Mouse (Mus musculus) forebrain, embryonic 14.5 days (tissue): ENCODE data around the gene Nr1h2. TPM values are rescaled to one million over a fixed set of nuclear protein-coding genes. Genes with fewer than 3 reads are reported as not detected.

Experiments used
- ATAC-seq: fragments of 200-750 bp; cut with Nextera tagmentation; 2 replicates; pipeline ENCODE4 v1.8.0; 2017; ENCODE audit warnings: mild to moderate bottlenecking, moderate library complexity
- DNase-seq: peaks from one replicate; pipeline ENCODE4 v3.0.0-alpha.2; 2015; ENCODE audit warnings: low spot score
- H3K27ac ChIP-seq: fragments of 300-500 bp; sonication (generic); 2 replicates; pipeline ENCODE4 v1.5.1; 2014; ENCODE audit warnings: low read depth, mild to moderate bottlenecking, control low read depth, low read length, moderate library complexity
- H3K27me3 ChIP-seq: fragments of 300-500 bp; sonication (generic); replicated peaks from 2 replicates; pipeline ENCODE4 v1.6.1; 2014; ENCODE audit warnings: low read length, control low read depth, mixed read lengths; ENCODE audit not compliant: control insufficient read depth, insufficient read depth
- H3K36me3 ChIP-seq: fragments of 300-500 bp; sonication (generic); 2 replicates; pipeline ENCODE4 v1.6.1; 2014; ENCODE audit warnings: low read length, control low read depth; ENCODE audit not compliant: control insufficient read depth, insufficient read depth
- H3K4me1 ChIP-seq: fragments of 300-500 bp; sonication (generic); 2 replicates; pipeline ENCODE4 v1.6.1; 2014; ENCODE audit warnings: antibody characterized with exemption, low read length, control low read depth; ENCODE audit not compliant: control insufficient read depth, insufficient read depth
- H3K4me2 ChIP-seq: fragments of 300-500 bp; sonication (generic); 2 replicates; pipeline ENCODE4 v1.6.1; 2014; ENCODE audit warnings: mild to moderate bottlenecking, control low read depth, low read length
- H3K4me3 ChIP-seq: fragments of 300-500 bp; sonication (generic); 2 replicates; pipeline ENCODE4 v1.5.1; 2014; ENCODE audit warnings: low read depth, low read length, control low read depth
- H3K9ac ChIP-seq: fragments of 300-500 bp; sonication (generic); 2 replicates; pipeline ENCODE4 v1.6.1; 2014; ENCODE audit warnings: mild to moderate bottlenecking, low read length, control low read depth, moderate library complexity
- H3K9me3 ChIP-seq: fragments of 300-500 bp; sonication (generic); replicated peaks from 2 replicates; pipeline ENCODE4 v1.6.1; 2016; ENCODE audit warnings: low read length, control low read depth, mixed read lengths; ENCODE audit not compliant: control insufficient read depth
- WGBS: fragments of 180-500 bp; shearing (Covaris S2); extraction: QIAGEN DNeasy Blood & Tissue Kit; methylation state at CpG from one replicate; pipeline ENCODE4 v1.1.7; 2014; 5-methylcytosine and 5-hydroxymethylcytosine counted together
- polyA plus RNA-seq: library from polyadenylated mRNA; unstranded; fragments of >200 nt; fragmentation: Nextera tagmentation; extraction: Ambion mirVana; gene quantifications from 2 replicates; pipeline ENCODE4 v1.2.1, GENCODE M21; 2014

Gene Nr1h2
- 72.6 and 78.2 TPM in 2 replicates for polyA plus RNA-seq

- Histone ChIP-seq H3K27ac (peak within 1 kb of the TSS; percentile 88), H3K9me3 (no peaks in the 10 kb centered on the region), H3K27me3 (no peaks in the 10 kb centered on the region), H3K36me3 (peaks cover 31% of the 10 kb centered on the region), H3K9ac (peak within 1 kb of the TSS; percentile 48), H3K4me2 (peak within 1 kb of the TSS; percentile 74), H3K4me1 (peaks cover 4% of the 10 kb centered on the region), H3K4me3 (peak within 1 kb of the TSS; percentile 83)
- under 1% methylated on average over 22 of the region's 22 CpGs for WGBS
- peak; percentile 97 for DNase-seq
- ATAC-seq: peak; percentile 84
These were observed at the start of gene Nr1h2 for GRCm38 (mm10) chr7:44553826-44554225. Nr1h2 (minus strand) TSS chr7:44553951.

DNA sequence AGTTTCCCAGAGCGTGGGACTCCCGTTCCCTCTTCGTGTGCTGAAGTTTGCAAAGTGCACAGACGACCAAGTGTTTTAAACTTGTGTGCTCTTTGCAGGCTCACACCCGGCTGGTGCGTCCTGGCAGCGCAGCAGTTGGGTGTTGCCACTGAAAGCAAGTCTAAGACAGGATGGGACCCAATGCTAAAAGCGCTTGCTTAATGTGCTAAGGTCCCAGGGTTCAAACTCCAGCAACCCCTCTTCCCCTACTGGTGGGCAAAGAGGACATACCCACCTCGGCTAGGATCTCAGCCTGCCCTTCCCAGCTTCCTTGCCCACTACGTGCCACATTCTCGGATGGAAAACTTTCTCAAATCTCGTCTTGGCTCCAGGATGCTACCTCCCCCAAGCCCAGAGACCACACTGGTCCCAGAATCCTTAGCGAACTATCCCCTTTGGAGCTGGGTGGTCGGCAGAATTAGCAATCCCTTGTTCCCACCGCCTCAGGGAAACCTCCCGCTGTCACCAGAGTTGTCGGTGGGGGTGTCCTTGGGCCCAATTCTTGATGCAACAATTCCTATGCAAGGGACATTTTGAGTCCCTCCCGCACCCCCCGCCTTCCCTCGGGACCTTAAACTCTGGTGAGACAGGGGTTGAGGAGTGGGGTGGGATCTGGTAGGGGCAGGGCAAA lies 49.6 kb upstream of the Nr1h2 start:
- Histone ChIP-seq H3K36me3 (no peaks in the 10 kb centered on the region), H3K9me3 (no peaks in the 10 kb centered on the region), H3K4me2 (no peak overlapping the region), H3K9ac (no peak overlapping the region), H3K4me3 (no peak overlapping the region), H3K27ac (no peak overlapping the region), H3K27me3 (peaks cover 36% of the 10 kb centered on the region), H3K4me1 (peaks cover 4% of the 10 kb centered on the region; the same call in 1 of the 2 replicates)
- WGBS: 2% methylated on average over 20 of the region's 20 CpGs
- ATAC-seq (no peak), DNase-seq (no peak)

DNA sequence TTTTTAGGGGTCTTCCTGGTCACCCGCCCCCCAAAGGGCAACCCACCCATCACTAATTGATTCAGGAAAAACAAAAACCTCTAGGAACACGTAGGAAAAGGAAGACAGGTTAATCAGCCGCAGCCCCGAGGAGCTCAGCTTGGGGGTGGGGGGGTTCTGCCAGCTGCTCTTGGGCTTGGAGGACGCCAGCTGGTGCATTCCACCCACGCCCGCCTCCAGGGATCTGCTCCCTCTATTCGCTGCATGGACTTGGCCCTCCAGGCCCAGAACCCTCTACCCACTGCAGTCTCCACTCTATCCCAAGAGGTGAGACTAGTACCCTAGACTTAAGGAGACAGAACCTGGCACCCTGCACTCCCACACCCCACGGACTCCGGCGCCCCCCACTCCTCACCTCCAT lies 48.7 kb upstream of the Nr1h2 start:
- peak; percentile 37 for ATAC-seq
- peaks cover 35% of the 10 kb centered on the region for H3K27me3 ChIP-seq
- WGBS: 21% methylated on average over 11 of the region's 11 CpGs

GRCm38 (mm10) chr7:44601646-44602045 lies 47.9 kb upstream of the Nr1h2 start:
- ATAC-seq (no peak), DNase-seq (no peak)
- Histone ChIP-seq H3K4me2 (no peak overlapping the region), H3K4me1 (peaks cover 4% of the 10 kb centered on the region; the same call in 1 of the 2 replicates), H3K36me3 (no peaks in the 10 kb centered on the region), H3K4me3 (no peak overlapping the region), H3K9me3 (no peaks in the 10 kb centered on the region), H3K27ac (no peak overlapping the region), H3K27me3 (peaks cover 28% of the 10 kb centered on the region), H3K9ac (peak overlapping the region; percentile 21; the same call in 1 of the 2 replicates)
- 13% methylated on average over 19 of the region's 19 CpGs for WGBS

More for the DNA sequence above, 48.7 kb upstream of the Nr1h2 start:
- Histone ChIP-seq H3K4me1 (peaks cover 4% of the 10 kb centered on the region; the same call in 1 of the 2 replicates), H3K36me3 (no peaks in the 10 kb centered on the region), H3K4me3 (no peak overlapping the region), H3K9me3 (no peaks in the 10 kb centered on the region), H3K27ac (no peak overlapping the region), H3K4me2 (peak overlapping the region; percentile 8; the same call in 1 of the 2 replicates), H3K9ac (no peak overlapping the region)
- DNase-seq: peak; percentile 61

- DNase-seq (no peak), ATAC-seq (no peak)
- no peaks in the 10 kb centered on the region for H3K36me3 ChIP-seq
- H3K27ac ChIP-seq: no peak overlapping the region
- no peak overlapping the region for H3K9ac ChIP-seq
- WGBS: 84% methylated on average over 9 of the region's 10 CpGs
- H3K9me3 ChIP-seq: no peaks in the 10 kb centered on the region
- peaks cover 4% of the 10 kb centered on the region; the same call in 1 of the 2 replicates for H3K4me1 ChIP-seq
- H3K4me2 ChIP-seq: no peak overlapping the region
- H3K27me3 ChIP-seq: peaks cover 20% of the 10 kb centered on the region; the same call in 1 of the 2 replicates
- no peak overlapping the region for H3K4me3 ChIP-seq
These were observed 47.0 kb upstream of the Nr1h2 start for GRCm38 (mm10) chr7:44600691-44601262.

DNA sequence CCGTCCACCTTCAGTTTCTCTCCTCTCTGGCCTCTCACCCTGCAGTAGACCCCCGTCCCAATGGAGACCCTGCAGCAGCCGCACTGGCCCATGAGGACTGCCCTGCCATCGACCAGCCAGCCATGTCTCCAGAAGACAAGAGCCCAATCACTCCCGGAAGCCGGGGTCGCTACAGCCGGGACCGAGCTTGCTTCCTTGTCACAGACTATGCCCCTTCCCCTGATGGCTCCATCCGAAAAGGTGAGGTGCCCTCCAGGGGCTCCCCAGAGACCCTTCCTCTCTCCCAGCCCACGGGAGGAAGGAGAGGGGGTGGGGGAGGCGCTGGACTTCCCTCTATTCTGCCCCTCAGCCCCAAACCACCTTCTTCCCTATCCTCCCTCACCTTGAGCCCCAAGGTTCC lies 44.6 kb upstream of the Nr1h2 start:
- no peaks in the 10 kb centered on the region for H3K9me3 ChIP-seq
- H3K4me1 ChIP-seq: peaks cover 15% of the 10 kb centered on the region; the same call in 1 of the 2 replicates
- peaks cover 15% of the 10 kb centered on the region for H3K27me3 ChIP-seq
- DNase-seq (no peak), ATAC-seq (no peak)
- 88% methylated on average over 10 of the region's 12 CpGs for WGBS
- H3K27ac ChIP-seq: no peak overlapping the region
- H3K9ac ChIP-seq: no peak overlapping the region
- no peaks in the 10 kb centered on the region for H3K36me3 ChIP-seq
- H3K4me2 ChIP-seq: no peak overlapping the region
- H3K4me3 ChIP-seq: no peak overlapping the region

- no peaks in the 10 kb centered on the region for H3K9me3 ChIP-seq
- H3K9ac ChIP-seq: no peak overlapping the region
- DNase-seq: no peak
- no peak overlapping the region for H3K4me2 ChIP-seq
- H3K27ac ChIP-seq: no peak overlapping the region
- 92% methylated on average over 4 of the region's 4 CpGs for WGBS
- H3K36me3 ChIP-seq: no peaks in the 10 kb centered on the region
- no peak overlapping the region for H3K4me3 ChIP-seq
- H3K4me1 ChIP-seq: peaks cover 20% of the 10 kb centered on the region; the same call in 1 of the 2 replicates
- no peak for ATAC-seq
- peaks cover 22% of the 10 kb centered on the region for H3K27me3 ChIP-seq
These were observed 43.9 kb upstream of the Nr1h2 start for GRCm38 (mm10) chr7:44597666-44598065.

- H3K9ac ChIP-seq: no peak overlapping the region
- no peak for ATAC-seq
- H3K27me3 ChIP-seq: peaks cover 27% of the 10 kb centered on the region
- no peak overlapping the region for H3K4me3 ChIP-seq
- no peak overlapping the region for H3K4me2 ChIP-seq
- no peaks in the 10 kb centered on the region for H3K9me3 ChIP-seq
- 75% methylated on average over 5 of the region's 5 CpGs for WGBS
- H3K4me1 ChIP-seq: peaks cover 20% of the 10 kb centered on the region; the same call in 1 of the 2 replicates
- H3K36me3 ChIP-seq: no peaks in the 10 kb centered on the region
- no peak for DNase-seq
- H3K27ac ChIP-seq: no peak overlapping the region
These were observed 43.3 kb upstream of the Nr1h2 start for GRCm38 (mm10) chr7:44596996-44597538.

DNA sequence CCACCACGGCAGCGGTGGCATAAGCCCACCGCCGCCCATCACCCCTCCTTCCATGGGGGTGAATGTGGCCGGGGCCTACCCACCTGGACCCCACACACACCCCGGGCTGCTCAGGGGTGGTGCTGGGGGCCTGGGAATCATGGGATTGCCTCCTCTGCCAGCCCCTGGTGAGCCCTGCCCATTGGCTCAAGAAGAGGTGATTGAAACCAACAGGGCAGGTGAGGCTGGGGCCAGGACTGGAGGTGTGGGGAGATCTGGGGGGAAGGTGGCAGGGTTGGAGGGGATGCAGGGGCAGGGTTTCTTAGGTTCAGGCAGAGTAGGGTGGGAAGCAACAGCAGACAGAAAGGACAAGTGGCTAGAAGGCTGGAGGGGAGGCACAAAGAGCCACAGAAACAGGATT lies 42.3 kb upstream of the Nr1h2 start:
- 97% methylated on average over 4 of the region's 6 CpGs for WGBS
- no peak overlapping the region for H3K9ac ChIP-seq
- no peak overlapping the region for H3K4me2 ChIP-seq
- H3K27me3 ChIP-seq: peaks cover 26% of the 10 kb centered on the region
- no peak for ATAC-seq
- no peaks in the 10 kb centered on the region for H3K9me3 ChIP-seq
- no peak overlapping the region for H3K4me3 ChIP-seq
- H3K4me1 ChIP-seq: peaks cover 23% of the 10 kb centered on the region
- H3K27ac ChIP-seq: no peak overlapping the region
- DNase-seq: no peak
- no peaks in the 10 kb centered on the region for H3K36me3 ChIP-seq
